Mouse (Mus musculus) bone marrow, adult 2 months (tissue): Measurements from ENCODE around the gene Ptbp3. TPM values are rescaled to one million over a fixed set of nuclear protein-coding genes. Genes with fewer than 3 reads are reported as not detected.

Experiments
- H3K27ac ChIP-seq: fragments of 200-500 bp; 2 replicates; pipeline ENCODE4 v1.5.1; 2012; ENCODE audit warnings: low read depth, mild to moderate bottlenecking, control low read depth, inconsistent platforms, low read length; ENCODE audit not compliant: control insufficient read depth, poor library complexity, insufficient read depth
- H3K4me1 ChIP-seq: fragments of 200-500 bp; 2 replicates; pipeline ENCODE4 v1.6.1; 2011; ENCODE audit warnings: low read length; ENCODE audit not compliant: control insufficient read depth, insufficient read depth
- H3K4me3 ChIP-seq: fragments of 200-500 bp; replicated peaks from 2 replicates; pipeline ENCODE3; 2011; ENCODE audit warnings: mild to moderate bottlenecking, low read depth, low read length, control low read depth; ENCODE audit not compliant: control insufficient read depth
- CTCF ChIP-seq: fragments of 200-500 bp; IDR thresholded peaks from 2 replicates; pipeline ENCODE4 v1.5.1; 2011; ENCODE audit warnings: low read length, control low read depth; ENCODE audit not compliant: control insufficient read depth, insufficient read depth
- POLR2A ChIP-seq: fragments of 200-500 bp; IDR thresholded peaks from 2 replicates; pipeline ENCODE4 v1.6.1; 2011; ENCODE audit warnings: low read depth, mild to moderate bottlenecking, control low read depth, low read length, borderline replicate concordance; ENCODE audit not compliant: control insufficient read depth
- WGBS: fragments of 180-500 bp; shearing (Covaris S2); methylation state at CpG from one replicate; pipeline ENCODE4 v1.1.7; 2018; 5-methylcytosine and 5-hydroxymethylcytosine counted together
- polyA plus RNA-seq: library from polyadenylated mRNA; stranded (reverse); fragments of >200 nt; gene quantifications from 2 replicates; pipeline ENCODE4 v1.2.4, GENCODE M21; 2011; ENCODE audit warnings: low replicate concordance; ENCODE audit not compliant: missing spikeins, insufficient read depth, insufficient read length

Gene Ptbp3
- polyA plus RNA-seq, 1 experiment: 50.7 TPM

GRCm38 (mm10) chr4:59454046-59454445, 95.1 kb downstream of the Ptbp3 start:
- no peak for TF ChIP-seq POLR2A
- TF ChIP-seq CTCF: no peak
- 69% methylated on average over 3 of the region's 3 CpGs for WGBS
- peaks cover 6% of the 10 kb centered on the region for H3K4me1 ChIP-seq
- no peak overlapping the region for H3K4me3 ChIP-seq
- H3K27ac ChIP-seq: no peak overlapping the region

DNA sequence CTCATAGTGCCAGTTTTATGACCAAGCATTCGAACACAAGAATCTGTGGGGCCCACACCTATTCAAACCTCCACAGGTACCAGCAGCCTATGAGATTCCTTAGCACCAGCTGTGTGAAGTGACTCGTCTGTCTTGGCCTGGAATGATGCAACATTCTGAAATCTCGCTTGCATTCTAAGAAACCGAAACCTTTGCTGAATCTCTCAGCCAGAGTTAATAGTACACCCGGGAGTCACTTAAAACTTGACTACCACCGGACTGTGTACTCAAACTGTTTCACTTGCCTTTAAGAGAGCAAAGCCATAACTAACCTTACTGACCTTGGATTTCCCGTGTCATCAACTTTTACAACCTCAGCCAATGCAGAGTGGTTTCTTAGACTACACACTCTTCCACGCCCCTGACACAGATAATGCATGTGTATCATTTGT, 96.6 kb downstream of the Ptbp3 start:
- Histone ChIP-seq H3K27ac (no peak overlapping the region; the same call in 1 of the 2 replicates), H3K4me3 (no peak overlapping the region), H3K4me1 (peaks cover 5% of the 10 kb centered on the region)
- no peak for TF ChIP-seq POLR2A
- TF ChIP-seq CTCF: no peak
- 48% methylated on average over 8 of the region's 8 CpGs for WGBS

DNA sequence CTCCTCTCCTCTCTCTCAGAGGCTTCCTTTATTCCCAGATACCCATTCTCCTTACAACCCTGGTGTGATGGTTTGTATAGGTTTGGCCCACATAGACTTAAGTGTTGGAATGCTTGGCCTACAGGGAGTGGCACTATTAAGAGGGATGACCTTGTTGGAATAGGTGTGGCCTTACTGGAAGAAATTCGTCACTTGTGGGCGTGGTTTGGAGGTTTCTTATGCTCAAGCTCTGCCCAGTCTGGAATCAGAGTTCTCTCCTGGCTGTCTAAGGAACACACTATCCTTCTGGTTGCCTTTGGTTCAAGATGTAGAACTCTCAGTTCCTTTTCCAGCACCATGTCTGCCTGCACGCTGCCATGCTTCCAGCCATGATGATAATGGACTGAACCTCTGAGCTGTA, 98.3 kb downstream of the Ptbp3 start:
- no peak overlapping the region for H3K4me3 ChIP-seq
- no peak overlapping the region for H3K27ac ChIP-seq
- 85% methylated on average over 3 of the region's 3 CpGs for WGBS
- no peak for TF ChIP-seq CTCF
- TF ChIP-seq POLR2A: no peak
- H3K4me1 ChIP-seq: peaks cover 3% of the 10 kb centered on the region

DNA sequence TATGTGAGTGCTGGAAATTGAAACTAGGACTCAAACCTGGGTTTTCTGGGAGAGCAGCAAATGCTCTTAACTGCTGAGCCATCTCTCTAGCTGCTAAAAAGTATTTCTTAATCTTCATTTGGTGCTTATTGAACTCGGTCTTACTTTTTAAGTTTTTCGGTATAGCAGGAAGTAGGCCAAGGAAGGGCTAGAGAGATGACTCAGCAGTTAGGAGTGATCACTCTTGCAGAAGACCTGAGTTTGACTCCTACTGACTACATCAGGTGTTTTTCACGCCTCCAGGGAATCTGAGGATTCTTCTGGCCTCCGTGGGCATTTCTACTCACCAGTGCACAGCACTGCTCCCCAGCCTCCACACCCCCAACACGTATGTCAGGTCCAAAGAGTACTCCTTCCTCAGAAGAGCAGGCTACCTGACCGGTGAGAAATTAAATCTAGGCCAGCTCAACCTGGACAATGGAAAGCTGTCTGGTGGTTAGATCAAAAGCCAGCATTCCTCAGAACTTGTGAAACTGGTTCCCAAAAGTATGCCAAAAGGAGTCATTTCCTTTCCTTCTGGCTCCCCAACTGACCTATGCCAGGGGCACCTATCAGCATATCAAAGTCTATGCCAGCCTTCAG, 98.8 kb downstream of the Ptbp3 start:
- Histone ChIP-seq H3K27ac (peak overlapping the region; percentile 22; the same call in 1 of the 2 replicates), H3K4me3 (no peak overlapping the region), H3K4me1 (peaks cover 5% of the 10 kb centered on the region)
- 38% methylated on average over 6 of the region's 6 CpGs for WGBS
- no peak for TF ChIP-seq CTCF
- no peak for TF ChIP-seq POLR2A

- Histone ChIP-seq H3K4me1 (peaks cover 12% of the 10 kb centered on the region), H3K4me3 (no peak overlapping the region), H3K27ac (no peak overlapping the region)
- TF ChIP-seq POLR2A (no peak), CTCF (no peak)
- WGBS: 48% methylated on average over 1 of the region's 1 CpGs
These were observed 101.9 kb downstream of the Ptbp3 start for GRCm38 (mm10) chr4:59447296-59447695.

DNA sequence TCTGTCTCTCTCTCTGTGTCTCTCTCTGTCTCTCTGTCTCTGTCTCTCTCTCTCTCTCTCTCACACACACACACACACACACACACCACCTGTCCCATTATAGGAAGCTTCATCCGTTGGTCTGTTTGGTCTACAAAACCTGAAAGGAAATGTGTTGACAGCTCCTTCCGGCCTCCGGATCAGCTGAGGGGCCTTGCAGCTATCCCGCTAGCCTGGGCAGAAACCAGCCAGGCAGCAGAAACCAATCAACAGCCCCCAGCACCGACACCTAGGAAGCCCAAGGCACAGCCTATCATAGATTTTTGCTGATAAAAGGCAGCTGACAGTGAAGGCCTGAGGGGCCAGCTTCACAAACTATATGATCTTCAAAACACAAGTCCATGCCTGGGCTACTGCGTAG, 103.6 kb downstream of the Ptbp3 start:
- 0 out of 2 replicates have a peak, but pooled peaks have one; percentile 14 for TF ChIP-seq POLR2A
- no peak for TF ChIP-seq CTCF
- 9% methylated on average over 6 of the region's 6 CpGs for WGBS
- Histone ChIP-seq H3K4me3 (no peak overlapping the region), H3K27ac (peak overlapping the region; percentile 90), H3K4me1 (peaks cover 13% of the 10 kb centered on the region)

GRCm38 (mm10) chr4:59444994-59445393, 104.2 kb downstream of the Ptbp3 start:
- Histone ChIP-seq H3K27ac (peak overlapping the region; percentile 90), H3K4me1 (peaks cover 16% of the 10 kb centered on the region), H3K4me3 (no peak overlapping the region)
- WGBS: 26% methylated on average over 3 of the region's 3 CpGs
- no peak for TF ChIP-seq POLR2A
- no peak for TF ChIP-seq CTCF

- TF ChIP-seq CTCF (no peak), POLR2A (no peak)
- 13% methylated on average over 4 of the region's 4 CpGs for WGBS
- H3K4me1 ChIP-seq: peaks cover 18% of the 10 kb centered on the region
- peak overlapping the region; percentile 17; the same call in 1 of the 2 replicates for H3K27ac ChIP-seq
- H3K4me3 ChIP-seq: no peak overlapping the region
These were observed 105.1 kb downstream of the Ptbp3 start for GRCm38 (mm10) chr4:59444085-59444484.
